ENCODE assay signal across 24 mouse cellular contexts in the genomic region with DNA sequence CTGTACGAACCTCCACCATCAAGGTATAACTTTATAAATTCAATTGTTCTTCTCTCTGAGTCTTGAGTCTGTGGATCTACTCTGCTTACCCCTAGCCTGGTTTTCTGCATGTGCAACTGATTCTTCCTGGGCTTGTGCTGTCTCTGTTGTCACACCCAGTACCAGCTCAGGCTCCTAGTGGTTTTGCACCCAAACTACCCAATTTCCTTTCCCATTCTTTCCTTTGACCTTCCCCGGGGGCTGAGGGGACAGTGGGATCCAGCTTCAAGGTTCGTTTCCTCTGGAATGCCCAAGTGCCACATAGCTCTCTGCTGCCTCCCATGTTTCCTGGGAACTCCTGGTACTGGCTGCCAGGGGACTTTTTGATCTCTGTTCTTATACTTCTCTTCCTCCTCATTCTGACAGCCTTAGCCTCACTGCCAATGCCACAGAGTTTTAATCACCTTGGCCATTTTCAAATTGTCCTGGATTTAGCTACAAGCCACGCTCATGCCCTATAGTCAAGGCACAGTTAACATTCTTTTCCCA. TPM values are rescaled to one million over a fixed set of nuclear protein-coding genes. Genes with fewer than 3 reads are reported as not detected.
DNase-seq lines count a peak whose midpoint lies in the region; ATAC-seq and TF ChIP-seq lines count a peak whose summit lies in the region.
"Had no signal": no experiment of that assay in that cellular context is flagged by ENCODE, and none has a peak within 500 bp of the region (broad histone marks: within the 10 kb centered on the region; RNA-seq: fewer than 3 reads in every experiment).

No protein-coding gene starts in this region.

- no peaks in the 10 kb centered on the region for H3K4me1 ChIP-seq in hindbrain, postnatal 0 days (ENCODE audit: insufficient read depth, low read length)
- no peaks in the 10 kb centered on the region for H3K4me1 ChIP-seq in hindbrain, embryonic 13.5 days (replicated peaks)
- no peaks in the 10 kb centered on the region for H3K4me1 ChIP-seq in cortical plate, adult 2 months (ENCODE audit: control insufficient read depth, insufficient read depth, low read length)
- no peaks in the 10 kb centered on the region for H3K4me1 ChIP-seq in forebrain, embryonic 12.5 days
- H3K4me1 ChIP-seq: embryonic facial prominence, embryonic 10.5 days; heart, embryonic 15.5 days; hindbrain, embryonic 15.5 days; lung, embryonic 15.5 days had no signal

- no peak for TF ChIP-seq POLR2A in cortical plate, adult 2 months (IDR thresholded peaks at IDR 0.05; ENCODE audit: extremely low read depth, insufficient read depth, low read length)

- H3K4me2 ChIP-seq in hindbrain, postnatal 0 days (ENCODE audit: low read depth, low read length): no peak overlapping the region
- no peak overlapping the region for H3K4me2 ChIP-seq in hindbrain, embryonic 13.5 days
- no peak overlapping the region for H3K4me2 ChIP-seq in forebrain, embryonic 12.5 days
- H3K4me2 ChIP-seq: heart, embryonic 15.5 days; hindbrain, embryonic 15.5 days; liver, embryonic 13.5 days; lung, embryonic 15.5 days had no signal

- no peak overlapping the region for H3K4me3 ChIP-seq in hindbrain, postnatal 0 days (ENCODE audit: low read length)
- no peak overlapping the region for H3K4me3 ChIP-seq in hindbrain, embryonic 13.5 days
- no peak overlapping the region for H3K4me3 ChIP-seq in left cerebral cortex, adult 2 months
- H3K4me3 ChIP-seq in cortical plate, adult 2 months (ENCODE audit: insufficient read depth, low read length): no peak overlapping the region
- no peak overlapping the region for H3K4me3 ChIP-seq in forebrain, embryonic 12.5 days (replicated peaks)
- H3K4me3 ChIP-seq: embryonic facial prominence, embryonic 10.5 days; heart, embryonic 15.5 days; hindbrain, embryonic 15.5 days; liver, embryonic 13.5 days; lung, embryonic 15.5 days had no signal

- DNase-seq in hindbrain, postnatal 0 days (ENCODE audit: low spot score): no peak
- no peak for DNase-seq in left cerebral cortex, adult 2 months (ENCODE audit: extremely low spot score in 1 of 2, low spot score in 2 of 2)
- DNase-seq in left cerebral cortex, adult 8-10 months (ENCODE audit: low spot score in 2 of 2): no peak
- DNase-seq in Muller cell, postnatal 12 days (ENCODE audit: inconsistent ontology term): peak; percentile 26
- DNase-seq: adrenal gland, postnatal 36 days; cerebellum, adult 11 months; cerebellum, adult 9-11 months; gastrocnemius, postnatal 25 days; heart, postnatal 4 days; kidney, postnatal 25 days; liver, embryonic 13.5 days; thymus, adult 2 months; thymus, postnatal 4 days had no signal

- TF ChIP-seq CTCF in hindbrain, postnatal 0 days (IDR thresholded peaks at IDR 0.05; ENCODE audit: low read depth): peak; percentile 20; the same call in 1 of the 2 replicates
- peak; percentile 14; the same call in 1 of the 2 replicates for TF ChIP-seq CTCF in left cerebral cortex, adult 2 months (IDR thresholded peaks at IDR 0.05)
- TF ChIP-seq CTCF in cortical plate, adult 2 months (IDR thresholded peaks at IDR 0.05; ENCODE audit: extremely low read depth, insufficient read depth, low read length): peak; percentile 32; the same call in 1 of the 2 replicates

- no peaks in the 10 kb centered on the region for H3K27me3 ChIP-seq in hindbrain, postnatal 0 days (ENCODE audit: insufficient read depth, low read length)
- H3K27me3 ChIP-seq in hindbrain, embryonic 13.5 days: no peaks in the 10 kb centered on the region
- no peaks in the 10 kb centered on the region for H3K27me3 ChIP-seq in forebrain, embryonic 12.5 days
- H3K27me3 ChIP-seq: heart, embryonic 15.5 days; hindbrain, embryonic 15.5 days; lung, embryonic 15.5 days had no signal

- no peak overlapping the region for H3K27ac ChIP-seq in hindbrain, postnatal 0 days
- H3K27ac ChIP-seq in hindbrain, embryonic 13.5 days: no peak overlapping the region
- H3K27ac ChIP-seq in left cerebral cortex, adult 2 months: no peak overlapping the region
- H3K27ac ChIP-seq in cortical plate, adult 2 months (ENCODE audit: insufficient read depth, low read length): no peak overlapping the region
- no peak overlapping the region for H3K27ac ChIP-seq in forebrain, embryonic 12.5 days
- H3K27ac ChIP-seq: embryonic facial prominence, embryonic 10.5 days; heart, embryonic 15.5 days; hindbrain, embryonic 15.5 days; liver, embryonic 13.5 days; lung, embryonic 15.5 days; macrophage had no signal

- intact Hi-C loops in left cerebral cortex, adult 2 months (cut with DNase I): no loop called here

- no peak for ATAC-seq in hindbrain, postnatal 0 days
- ATAC-seq in hindbrain, embryonic 13.5 days (ENCODE audit: low FRiP score): no peak
- ATAC-seq in forebrain, embryonic 12.5 days (ENCODE audit: low FRiP score): no peak
- ATAC-seq: forebrain, embryonic 16.5 days; intestine, embryonic 16.5 days had no signal

- no peaks in the 10 kb centered on the region for H3K9me3 ChIP-seq in hindbrain, postnatal 0 days (ENCODE audit: low read length)
- no peaks in the 10 kb centered on the region for H3K9me3 ChIP-seq in hindbrain, embryonic 13.5 days
- no peaks in the 10 kb centered on the region for H3K9me3 ChIP-seq in forebrain, embryonic 12.5 days
- H3K9me3 ChIP-seq: embryonic facial prominence, embryonic 10.5 days; heart, embryonic 15.5 days; hindbrain, embryonic 15.5 days; liver, embryonic 13.5 days; lung, embryonic 15.5 days had no signal

- H3K9ac ChIP-seq in hindbrain, postnatal 0 days (replicated peaks; ENCODE audit: low read length): no peak overlapping the region
- no peak overlapping the region for H3K9ac ChIP-seq in hindbrain, embryonic 13.5 days
- H3K9ac ChIP-seq in forebrain, embryonic 12.5 days: no peak overlapping the region
- H3K9ac ChIP-seq: heart, embryonic 15.5 days; hindbrain, embryonic 15.5 days; liver, embryonic 13.5 days; lung, embryonic 15.5 days had no signal

- H3K36me3 ChIP-seq in hindbrain, postnatal 0 days (ENCODE audit: insufficient read depth, low read length): peaks cover 19% of the 10 kb centered on the region; the same call in 1 of the 2 replicates
- peaks cover 8% of the 10 kb centered on the region; the same call in 1 of the 2 replicates for H3K36me3 ChIP-seq in hindbrain, embryonic 13.5 days
- H3K36me3 ChIP-seq in forebrain, embryonic 12.5 days (replicated peaks): no peaks in the 10 kb centered on the region
- H3K36me3 ChIP-seq: embryonic facial prominence, embryonic 10.5 days; heart, embryonic 15.5 days; liver, embryonic 13.5 days; lung, embryonic 15.5 days had no signal

- WGBS in hindbrain, postnatal 0 days: 63% methylated on average over 4 of the region's 4 CpGs
- WGBS in hindbrain, embryonic 13.5 days: 74% methylated on average over 4 of the region's 4 CpGs
- WGBS in forebrain, embryonic 12.5 days: 68% methylated on average over 4 of the region's 4 CpGs

RNA-seq across cellular contexts. Expression of gene Ddx20, which starts 20.3 kb away (rescaled TPM):
- total RNA-seq in hindbrain, postnatal 0 days (2014; rRNA removed): 18.1 and 23.8 TPM in 2 replicates
- polyA plus RNA-seq in hindbrain, postnatal 0 days (2015; fragmentation: Nextera tagmentation; extraction: Ambion mirVana): 14.4 and 15.8 TPM in 2 replicates
- 26.4 and 27.4 TPM in 2 replicates for polyA plus RNA-seq in hindbrain, embryonic 13.5 days (2015; fragmentation: Nextera tagmentation; extraction: Ambion mirVana)
- 10 to 100 TPM; 11.7 to 12.4 TPM for total RNA-seq in left cerebral cortex, adult 2 months (2021)
- 10 to 100 TPM; 12.9 to 14.6 (median 13.5) TPM for total RNA-seq in left cerebral cortex, adult 8-10 months (2022)
- polyA plus RNA-seq in cortical plate, adult 2 months (2012; rRNA removed): 9.1 and 9.4 TPM in 2 replicates
- polyA plus RNA-seq in forebrain, embryonic 12.5 days (2016; fragmentation: Nextera tagmentation; extraction: Ambion mirVana): 43.4 and 44.3 TPM in 2 replicates

RNA-seq across cellular contexts. Expression of gene Inka2, which starts 37.3 kb away (rescaled TPM):
- 11.1 and 15.0 TPM in 2 replicates for total RNA-seq in hindbrain, postnatal 0 days (2014; rRNA removed)
- polyA plus RNA-seq in hindbrain, postnatal 0 days (2015; fragmentation: Nextera tagmentation; extraction: Ambion mirVana): 5.5 and 8.5 TPM in 2 replicates
- polyA plus RNA-seq in hindbrain, embryonic 13.5 days (2015; fragmentation: Nextera tagmentation; extraction: Ambion mirVana): 4.8 and 5.2 TPM in 2 replicates
- 100 to 1,000 TPM; 115 to 118 TPM for total RNA-seq in left cerebral cortex, adult 2 months (2021)
- 10 to 100 TPM; 88.1 to 95.4 (median 93.2) TPM for total RNA-seq in left cerebral cortex, adult 8-10 months (2022)
- polyA plus RNA-seq in cortical plate, adult 2 months (2012; rRNA removed): 71.9 and 75.2 TPM in 2 replicates
- 3.6 and 4.1 TPM in 2 replicates for polyA plus RNA-seq in forebrain, embryonic 12.5 days (2016; fragmentation: Nextera tagmentation; extraction: Ambion mirVana)
- total RNA-seq: monocyte, adult 5-6 weeks had no signal
